Mouse (Mus musculus): Measurements from ENCODE around the gene 4930562C15Rik. TPM values are rescaled to one million over a fixed set of nuclear protein-coding genes. Genes with fewer than 3 reads are reported as not detected.

Gene 4930562C15Rik
- polyA plus RNA-seq, 1 experiment from 2014 or later, result 1.3 TPM

DNA sequence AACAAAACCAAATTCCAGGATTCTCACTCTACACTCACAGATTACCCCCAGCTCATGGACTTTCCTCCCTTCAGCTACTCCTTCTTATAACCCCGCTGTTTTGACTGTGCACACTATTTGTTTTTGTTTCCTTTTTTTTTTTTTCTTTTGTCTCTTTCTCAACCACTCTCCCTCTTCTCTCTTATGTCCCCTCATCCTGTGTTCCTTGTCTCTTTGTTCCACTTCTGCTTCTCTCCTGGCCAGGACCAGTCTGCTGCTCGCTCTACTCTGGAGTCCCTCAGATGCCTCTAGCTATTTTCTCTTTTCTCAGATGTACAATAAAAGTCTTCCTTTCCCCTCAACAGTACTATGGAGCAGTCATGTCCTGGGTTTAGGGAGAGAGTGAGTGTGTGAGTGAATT lies 67.2 kb downstream of the 4930562C15Rik start:
- no peaks in the 10 kb centered on the region for H3K27me3 ChIP-seq (ENCODE audit: control insufficient read depth, insufficient read depth, low read length)
- H3K4me3 ChIP-seq (ENCODE audit: low read depth, low read length), result no peak overlapping the region
- H3K9ac ChIP-seq (replicated peaks; ENCODE audit: low read depth, low read length), result no peak overlapping the region
- no peak for ATAC-seq (ENCODE audit: insufficient number of reproducible peaks, insufficient read depth, low FRiP score, low read depth)
- H3K4me1 ChIP-seq (ENCODE audit: control insufficient read depth, insufficient read depth, low read length), result no peaks in the 10 kb centered on the region
- 87% methylated on average over 2 of the region's 2 CpGs for WGBS
- no peaks in the 10 kb centered on the region; the same call in 1 of the 2 replicates for H3K36me3 ChIP-seq (ENCODE audit: control insufficient read depth, insufficient read depth, low read length)
- H3K4me2 ChIP-seq (replicated peaks; ENCODE audit: low read depth, low read length), result no peak overlapping the region
- no peaks in the 10 kb centered on the region for H3K9me3 ChIP-seq (ENCODE audit: control insufficient read depth, low read depth, low read length)
- H3K27ac ChIP-seq (ENCODE audit: low read length), result no peak overlapping the region

GRCm38 (mm10) chr16:4903491-4904102 lies 68.4 kb downstream of the 4930562C15Rik start:
- H3K4me1 ChIP-seq (ENCODE audit: control insufficient read depth, insufficient read depth, low read length), result no peaks in the 10 kb centered on the region
- WGBS, result 63% methylated on average over 6 of the region's 6 CpGs
- no peak overlapping the region for H3K27ac ChIP-seq (ENCODE audit: low read length)
- ATAC-seq (ENCODE audit: insufficient number of reproducible peaks, insufficient read depth, low FRiP score, low read depth), result no peak
- no peaks in the 10 kb centered on the region for H3K9me3 ChIP-seq (ENCODE audit: control insufficient read depth, low read depth, low read length)
- no peak overlapping the region for H3K4me2 ChIP-seq (replicated peaks; ENCODE audit: low read depth, low read length)
- H3K27me3 ChIP-seq (ENCODE audit: control insufficient read depth, insufficient read depth, low read length), result no peaks in the 10 kb centered on the region
- peaks cover 4% of the 10 kb centered on the region; the same call in 1 of the 2 replicates for H3K36me3 ChIP-seq (ENCODE audit: control insufficient read depth, insufficient read depth, low read length)
- no peak overlapping the region for H3K9ac ChIP-seq (replicated peaks; ENCODE audit: low read depth, low read length)
- H3K4me3 ChIP-seq (ENCODE audit: low read depth, low read length), result no peak overlapping the region

DNA sequence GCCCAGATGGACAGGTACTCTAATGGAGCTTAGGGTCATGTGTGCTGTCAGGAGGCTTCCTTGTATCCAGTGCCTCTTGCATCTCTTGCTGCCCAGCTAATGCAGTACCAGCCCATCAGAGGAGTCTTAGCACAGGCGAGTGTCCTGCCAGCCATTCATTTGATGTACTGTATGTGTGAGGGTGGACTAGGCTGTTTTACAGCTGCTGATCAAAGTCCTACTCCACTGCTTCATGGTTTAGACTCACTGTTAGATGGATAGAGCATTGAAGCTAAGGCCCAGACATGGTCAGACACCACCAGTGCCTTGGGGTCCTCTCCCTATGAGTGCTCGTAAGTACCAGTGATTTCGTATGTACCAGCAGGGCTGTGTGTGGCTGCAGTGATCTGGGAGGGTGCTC lies 69.7 kb downstream of the 4930562C15Rik start:
- 88% methylated on average over 3 of the region's 3 CpGs for WGBS
- no peaks in the 10 kb centered on the region for H3K9me3 ChIP-seq (ENCODE audit: control insufficient read depth, low read depth, low read length)
- H3K27ac ChIP-seq (ENCODE audit: low read length), result no peak overlapping the region
- peaks cover 14% of the 10 kb centered on the region; the same call in 1 of the 2 replicates for H3K36me3 ChIP-seq (ENCODE audit: control insufficient read depth, insufficient read depth, low read length)
- no peak overlapping the region for H3K4me3 ChIP-seq (ENCODE audit: low read depth, low read length)
- no peaks in the 10 kb centered on the region for H3K27me3 ChIP-seq (ENCODE audit: control insufficient read depth, insufficient read depth, low read length)
- no peak overlapping the region for H3K9ac ChIP-seq (replicated peaks; ENCODE audit: low read depth, low read length)
- no peak overlapping the region for H3K4me2 ChIP-seq (replicated peaks; ENCODE audit: low read depth, low read length)
- ATAC-seq (ENCODE audit: insufficient number of reproducible peaks, insufficient read depth, low FRiP score, low read depth), result no peak
- H3K4me1 ChIP-seq (ENCODE audit: control insufficient read depth, insufficient read depth, low read length), result no peaks in the 10 kb centered on the region

- no peak for ATAC-seq (ENCODE audit: insufficient number of reproducible peaks, insufficient read depth, low FRiP score, low read depth)
- Histone ChIP-seq H3K27me3 (ENCODE audit: control insufficient read depth, insufficient read depth, low read length) (no peaks in the 10 kb centered on the region), H3K4me2 (replicated peaks; ENCODE audit: low read depth, low read length) (no peak overlapping the region), H3K27ac (ENCODE audit: low read length) (no peak overlapping the region), H3K9me3 (ENCODE audit: control insufficient read depth, low read depth, low read length) (no peaks in the 10 kb centered on the region), H3K9ac (replicated peaks; ENCODE audit: low read depth, low read length) (no peak overlapping the region), H3K4me3 (ENCODE audit: low read depth, low read length) (no peak overlapping the region), H3K4me1 (ENCODE audit: control insufficient read depth, insufficient read depth, low read length) (no peaks in the 10 kb centered on the region), H3K36me3 (ENCODE audit: control insufficient read depth, insufficient read depth, low read length) (peaks cover 16% of the 10 kb centered on the region)
- WGBS, result 63% methylated on average over 1 of the region's 1 CpGs
Observed at GRCm38 (mm10) chr16:4905591-4905990, 70.4 kb downstream of the 4930562C15Rik start.

GRCm38 (mm10) chr16:4906559-4906958 lies 71.3 kb downstream of the 4930562C15Rik start:
- H3K4me3 ChIP-seq (ENCODE audit: low read depth, low read length), result no peak overlapping the region
- H3K4me1 ChIP-seq (ENCODE audit: control insufficient read depth, insufficient read depth, low read length), result no peaks in the 10 kb centered on the region
- ATAC-seq (ENCODE audit: insufficient number of reproducible peaks, insufficient read depth, low FRiP score, low read depth), result no peak
- no peak overlapping the region for H3K27ac ChIP-seq (ENCODE audit: low read length)
- no peaks in the 10 kb centered on the region for H3K9me3 ChIP-seq (ENCODE audit: control insufficient read depth, low read depth, low read length)
- H3K9ac ChIP-seq (replicated peaks; ENCODE audit: low read depth, low read length), result no peak overlapping the region
- H3K27me3 ChIP-seq (ENCODE audit: control insufficient read depth, insufficient read depth, low read length), result no peaks in the 10 kb centered on the region
- no peak overlapping the region for H3K4me2 ChIP-seq (replicated peaks; ENCODE audit: low read depth, low read length)
- H3K36me3 ChIP-seq (ENCODE audit: control insufficient read depth, insufficient read depth, low read length), result peaks cover 25% of the 10 kb centered on the region

- Histone ChIP-seq H3K36me3 (ENCODE audit: control insufficient read depth, insufficient read depth, low read length) (peaks cover 29% of the 10 kb centered on the region), H3K4me1 (ENCODE audit: control insufficient read depth, insufficient read depth, low read length) (no peaks in the 10 kb centered on the region), H3K4me3 (ENCODE audit: low read depth, low read length) (no peak overlapping the region), H3K27ac (ENCODE audit: low read length) (no peak overlapping the region), H3K27me3 (ENCODE audit: control insufficient read depth, insufficient read depth, low read length) (no peaks in the 10 kb centered on the region), H3K9me3 (ENCODE audit: control insufficient read depth, low read depth, low read length) (no peaks in the 10 kb centered on the region), H3K9ac (replicated peaks; ENCODE audit: low read depth, low read length) (no peak overlapping the region), H3K4me2 (replicated peaks; ENCODE audit: low read depth, low read length) (no peak overlapping the region)
- WGBS, result 51% methylated on average over 2 of the region's 2 CpGs
- no peak for ATAC-seq (ENCODE audit: insufficient number of reproducible peaks, insufficient read depth, low FRiP score, low read depth)
Observed at GRCm38 (mm10) chr16:4907386-4907785, 72.2 kb downstream of the 4930562C15Rik start.

DNA sequence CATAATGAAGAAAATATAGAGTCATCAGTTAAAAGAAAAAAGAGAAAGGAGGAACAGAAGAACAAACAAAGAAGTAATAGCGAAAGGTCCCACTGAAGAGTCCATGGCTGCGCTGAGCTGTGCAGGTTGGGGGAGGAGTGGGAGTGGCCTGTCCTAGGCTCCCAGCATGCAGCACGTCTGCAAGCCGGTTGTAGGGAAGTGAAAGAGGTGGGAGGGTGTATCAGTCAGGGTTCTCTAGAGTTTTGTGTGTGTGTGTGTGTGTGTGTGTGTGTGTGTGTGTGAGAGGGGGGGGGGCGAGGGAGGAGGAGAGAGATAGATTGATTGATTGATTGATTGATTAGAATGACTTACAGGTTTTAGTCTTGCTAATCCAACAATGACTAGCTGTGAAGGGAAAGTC lies 72.8 kb downstream of the 4930562C15Rik start:
- Histone ChIP-seq H3K9me3 (ENCODE audit: control insufficient read depth, low read depth, low read length) (no peaks in the 10 kb centered on the region), H3K4me3 (ENCODE audit: low read depth, low read length) (no peak overlapping the region), H3K4me1 (ENCODE audit: control insufficient read depth, insufficient read depth, low read length) (no peaks in the 10 kb centered on the region), H3K4me2 (replicated peaks; ENCODE audit: low read depth, low read length) (no peak overlapping the region), H3K27me3 (ENCODE audit: control insufficient read depth, insufficient read depth, low read length) (no peaks in the 10 kb centered on the region), H3K27ac (ENCODE audit: low read length) (no peak overlapping the region), H3K9ac (replicated peaks; ENCODE audit: low read depth, low read length) (no peak overlapping the region), H3K36me3 (ENCODE audit: control insufficient read depth, insufficient read depth, low read length) (peaks cover 29% of the 10 kb centered on the region)
- 0 out of 2 replicates have a peak, but pooled peaks have one; percentile 53 for ATAC-seq (ENCODE audit: insufficient number of reproducible peaks, insufficient read depth, low FRiP score, low read depth)
- WGBS, result 57% methylated on average over 4 of the region's 5 CpGs

DNA sequence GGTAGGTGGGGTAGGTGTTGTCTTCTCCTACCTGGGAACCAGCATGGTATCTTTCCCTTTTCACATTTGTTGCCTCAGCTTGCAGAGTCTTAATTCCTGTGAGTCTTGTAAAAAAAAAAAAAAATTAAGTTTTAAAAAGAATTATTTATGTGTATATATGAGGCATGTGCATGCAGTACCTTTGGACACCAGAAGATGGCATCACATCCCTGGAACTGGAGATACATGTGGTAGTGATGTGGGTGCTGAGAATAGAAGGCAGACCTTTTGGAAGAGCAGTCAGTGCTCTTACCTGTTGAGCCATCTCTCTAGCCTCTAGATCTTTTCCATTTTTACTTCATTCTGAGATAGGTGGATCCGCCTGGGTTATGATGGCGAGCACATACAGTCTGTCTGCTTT lies 74.5 kb downstream of the 4930562C15Rik start:
- no peak for ATAC-seq (ENCODE audit: insufficient number of reproducible peaks, insufficient read depth, low FRiP score, low read depth)
- no peak overlapping the region for H3K9ac ChIP-seq (replicated peaks; ENCODE audit: low read depth, low read length)
- H3K9me3 ChIP-seq (ENCODE audit: control insufficient read depth, low read depth, low read length), result no peaks in the 10 kb centered on the region
- H3K27ac ChIP-seq (ENCODE audit: low read length), result no peak overlapping the region
- no peak overlapping the region for H3K4me2 ChIP-seq (replicated peaks; ENCODE audit: low read depth, low read length)
- 85% methylated on average over 2 of the region's 2 CpGs for WGBS
- H3K27me3 ChIP-seq (ENCODE audit: control insufficient read depth, insufficient read depth, low read length), result no peaks in the 10 kb centered on the region
- no peak overlapping the region for H3K4me3 ChIP-seq (ENCODE audit: low read depth, low read length)
- no peaks in the 10 kb centered on the region for H3K4me1 ChIP-seq (ENCODE audit: control insufficient read depth, insufficient read depth, low read length)
- peaks cover 35% of the 10 kb centered on the region for H3K36me3 ChIP-seq (ENCODE audit: control insufficient read depth, insufficient read depth, low read length)

- H3K27ac ChIP-seq (ENCODE audit: low read length), result no peak overlapping the region
- H3K9me3 ChIP-seq (ENCODE audit: control insufficient read depth, low read depth, low read length), result no peaks in the 10 kb centered on the region
- H3K9ac ChIP-seq (replicated peaks; ENCODE audit: low read depth, low read length), result no peak overlapping the region
- peaks cover 37% of the 10 kb centered on the region for H3K36me3 ChIP-seq (ENCODE audit: control insufficient read depth, insufficient read depth, low read length)
- whole genome bisulfite sequencing, result 94% methylated on average over 8 of the region's 8 CpGs
- no peak overlapping the region for H3K4me2 ChIP-seq (replicated peaks; ENCODE audit: low read depth, low read length)
- H3K4me1 ChIP-seq (ENCODE audit: control insufficient read depth, insufficient read depth, low read length), result no peaks in the 10 kb centered on the region
- H3K27me3 ChIP-seq (ENCODE audit: control insufficient read depth, insufficient read depth, low read length), result no peaks in the 10 kb centered on the region
- H3K4me3 ChIP-seq (ENCODE audit: low read depth, low read length), result no peak overlapping the region
- ATAC-seq (ENCODE audit: insufficient number of reproducible peaks, insufficient read depth, low FRiP score, low read depth), result no peak
Observed at GRCm38 (mm10) chr16:4910758-4911157, 75.5 kb downstream of the 4930562C15Rik start.
